Mouse (Mus musculus) gastrocnemius, postnatal 25 days (tissue): ENCODE results near the gene Fry. TPM values are rescaled to one million over a fixed set of nuclear protein-coding genes. Genes with fewer than 3 reads are reported as not detected.

ENCODE experiments used
- DNase-seq: peaks from one replicate; pipeline ENCODE4 v3.0.0; 2022
- total RNA-seq, 2 experiments: library from RNA; stranded (reverse); gene quantifications; 1 replicate in 1 of 2; 2 replicates in 1 of 2; pipeline ENCODE4 v1.2.3; 2021

The Fry gene
- total RNA-seq, 2 experiments from 2014 or later: 75.1 to 87.6 TPM

DNA sequence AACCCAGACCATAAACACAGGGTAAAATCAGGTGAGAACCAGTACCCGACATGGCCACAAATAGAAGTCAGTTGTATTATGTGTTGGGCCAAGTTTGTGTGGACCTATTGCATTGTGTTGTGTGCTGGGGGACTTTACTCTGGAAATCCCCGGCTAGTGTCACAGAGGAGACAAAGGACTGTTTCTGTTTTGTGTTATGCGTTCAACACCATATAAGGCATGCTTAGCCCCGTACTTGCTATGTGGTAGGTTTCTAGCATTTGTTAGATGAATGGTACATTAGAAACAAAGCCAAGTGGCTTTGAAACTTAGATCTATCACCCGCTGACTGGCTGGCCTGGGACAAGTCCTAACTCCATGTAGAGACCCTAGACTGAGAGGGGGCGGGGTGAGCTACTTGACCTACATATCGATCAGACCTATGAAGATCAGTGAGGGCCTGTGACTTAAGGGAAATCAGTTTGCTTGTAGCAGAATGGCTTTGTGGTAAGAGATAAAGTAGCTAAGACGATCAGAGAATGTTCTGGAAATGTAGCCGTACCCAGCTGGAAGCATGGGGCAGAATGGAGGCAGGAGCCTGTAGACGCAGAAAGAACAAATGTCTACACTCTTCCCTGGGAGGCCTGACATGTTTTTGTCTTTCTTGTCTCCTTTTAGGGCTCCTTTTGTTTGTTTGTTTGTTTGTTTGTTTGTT is 105.2 kb downstream of the Fry start:
- DNase-seq: no peak

DNA sequence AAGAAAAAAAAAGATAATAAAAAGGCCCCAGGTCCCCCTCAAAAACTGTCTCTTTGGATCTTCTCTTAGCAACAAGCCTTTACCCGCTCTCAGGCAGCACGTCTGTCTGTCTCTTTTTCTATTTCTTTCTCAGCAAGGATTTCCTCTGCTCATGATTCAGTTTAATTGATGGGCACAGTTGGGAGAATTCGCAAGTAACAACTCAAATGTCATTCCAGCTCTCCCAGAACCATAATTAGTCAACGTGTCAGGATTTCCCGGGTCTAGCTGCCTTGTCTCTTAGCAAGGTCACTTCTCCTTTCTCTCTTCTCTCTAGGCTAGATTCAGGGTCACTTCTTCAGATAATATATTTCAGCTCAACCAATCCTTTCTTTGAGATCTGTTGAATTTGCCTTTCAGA is 110.6 kb downstream of the Fry start:
- no peak for DNase-seq

DNA sequence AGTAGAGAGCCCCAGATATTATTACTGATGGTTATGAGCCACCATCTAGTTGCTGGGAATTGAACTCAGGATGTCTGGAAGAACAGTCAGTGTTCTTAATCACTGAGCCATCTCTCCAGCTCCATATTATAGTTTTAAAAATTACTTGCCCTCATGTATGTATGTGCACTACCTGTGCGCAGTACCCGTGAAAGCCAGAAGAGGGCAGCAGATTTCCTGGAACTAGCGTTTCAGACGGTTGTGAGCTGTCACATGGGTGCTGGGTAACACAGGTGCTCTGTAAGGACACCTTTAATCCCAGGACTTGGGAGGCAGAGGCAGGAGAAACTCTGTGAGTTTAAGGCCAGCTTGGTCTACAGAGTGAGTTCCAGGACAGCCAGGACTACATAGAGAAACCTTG is 111.3 kb downstream of the Fry start:
- DNase-seq: no peak

DNA sequence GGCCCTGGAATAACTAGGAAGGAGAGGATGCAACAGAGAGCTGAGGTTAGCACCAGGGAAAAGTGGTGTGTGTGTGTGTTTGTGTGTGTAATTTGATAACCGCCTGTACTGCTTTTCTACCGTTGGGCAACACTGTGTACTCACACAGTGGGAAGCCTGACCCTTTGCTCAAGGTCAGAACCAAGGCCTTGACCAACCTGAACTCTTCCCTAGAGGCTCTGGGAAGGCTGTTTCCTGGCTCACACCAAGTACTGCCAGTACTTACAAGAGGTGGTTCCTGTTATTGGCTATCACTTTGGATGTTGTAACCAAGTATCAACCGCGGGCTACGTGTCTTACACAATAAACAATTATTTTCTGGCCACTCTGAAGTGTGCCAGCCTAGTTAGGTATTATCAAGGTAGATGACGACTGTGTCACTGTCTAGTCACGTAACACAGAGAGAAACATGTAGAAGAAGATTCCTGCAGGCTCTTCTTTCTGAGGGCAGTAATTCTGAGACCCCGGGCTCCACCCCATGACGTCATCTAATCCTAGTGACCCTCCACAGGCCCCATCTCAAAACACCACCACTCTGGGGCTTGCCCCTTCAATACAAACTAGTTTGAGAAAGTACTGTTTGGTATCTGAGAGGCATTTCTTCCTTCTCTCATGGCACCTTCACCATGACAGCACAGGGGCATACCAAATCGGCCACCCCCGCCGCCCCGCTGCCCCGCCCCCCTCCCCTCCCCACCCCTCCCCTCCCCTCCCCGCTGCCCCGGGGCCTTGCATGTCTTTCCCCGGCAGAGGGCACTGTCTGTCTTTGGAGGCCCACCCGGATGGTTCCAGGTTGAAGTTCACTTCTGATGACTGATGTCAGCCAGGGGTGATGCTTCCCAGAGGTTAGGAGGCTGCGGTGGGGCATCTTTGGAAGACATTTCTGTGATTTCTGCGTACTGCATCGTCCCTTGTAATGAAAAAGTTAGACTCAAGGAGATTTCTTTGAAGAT is 114.0 kb downstream of the Fry start:
- DNase-seq: no peak

DNA sequence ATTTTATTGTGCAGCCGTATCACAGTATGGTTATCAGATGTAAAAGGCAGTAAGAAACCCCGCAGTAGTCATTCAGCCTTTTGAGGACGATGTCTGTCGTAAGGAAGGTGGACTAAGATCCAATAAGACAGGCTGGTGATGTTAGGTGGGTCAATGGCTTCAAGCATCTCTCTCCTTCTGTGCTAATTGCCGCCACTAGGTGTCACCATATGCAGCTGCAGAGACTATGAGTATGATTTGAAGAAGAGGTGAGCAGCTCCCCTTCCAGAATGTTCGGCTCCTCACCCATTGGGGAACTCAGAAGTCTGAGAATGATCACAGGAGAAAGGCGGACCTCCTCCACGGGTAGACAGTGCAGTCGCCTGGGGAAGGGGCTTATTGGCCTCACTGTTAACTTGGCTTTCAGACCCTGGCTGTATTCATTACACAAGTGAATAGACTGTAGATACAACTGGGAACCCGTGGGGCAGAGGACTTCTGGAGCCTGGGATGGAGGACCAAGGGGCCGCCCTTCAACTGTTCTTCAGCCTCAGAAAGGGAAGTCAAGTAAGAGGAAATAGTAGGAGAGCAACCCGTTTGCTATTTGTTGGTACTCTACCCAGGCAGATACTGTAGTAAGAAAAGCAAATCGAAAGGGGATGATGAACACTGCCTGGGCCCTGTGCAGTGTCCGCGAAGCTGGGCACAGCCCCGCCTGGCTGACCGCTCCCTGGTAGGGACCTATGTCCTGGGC is 114.9 kb downstream of the Fry start:
- DNase-seq: peak; percentile 56

DNA sequence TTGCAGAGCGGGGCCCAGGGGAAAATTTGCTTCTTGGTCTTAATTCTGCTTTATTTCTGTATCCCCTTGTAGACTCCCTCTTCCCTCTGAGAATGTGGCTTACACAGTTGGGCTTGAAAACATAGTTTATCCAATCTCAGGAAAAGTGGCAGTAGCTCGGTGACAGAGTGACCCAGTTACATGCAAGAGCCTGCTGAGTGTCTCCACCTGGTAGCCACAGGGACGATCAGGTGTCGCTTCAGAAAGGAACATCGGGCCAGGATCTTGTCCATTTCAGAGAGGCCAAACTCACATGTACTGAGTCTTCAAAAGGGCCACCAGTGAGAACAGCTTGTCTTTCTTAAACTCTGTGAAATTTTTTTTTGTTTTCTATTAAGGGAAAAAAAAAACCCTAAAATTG is 117.5 kb downstream of the Fry start:
- DNase-seq: no peak

DNA sequence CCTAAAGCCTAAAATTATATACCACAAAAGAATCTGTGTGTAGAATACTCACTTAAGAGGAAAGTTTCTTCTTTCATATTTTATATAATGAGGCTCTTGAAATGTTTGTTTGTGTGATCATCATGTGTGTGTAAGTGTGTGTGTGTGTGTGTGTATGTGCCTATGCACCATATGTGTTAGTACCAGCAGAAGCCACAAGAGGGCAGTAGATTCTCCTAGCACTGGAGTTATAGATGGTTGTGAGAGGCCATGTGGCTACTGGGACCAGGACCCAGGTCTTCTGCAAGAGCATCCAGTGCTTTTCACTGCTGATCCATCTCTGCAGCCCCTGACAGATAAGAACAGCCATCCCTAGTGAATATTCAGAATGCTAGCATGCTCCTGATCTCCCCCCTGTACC is 118.2 kb downstream of the Fry start:
- no peak for DNase-seq

DNA sequence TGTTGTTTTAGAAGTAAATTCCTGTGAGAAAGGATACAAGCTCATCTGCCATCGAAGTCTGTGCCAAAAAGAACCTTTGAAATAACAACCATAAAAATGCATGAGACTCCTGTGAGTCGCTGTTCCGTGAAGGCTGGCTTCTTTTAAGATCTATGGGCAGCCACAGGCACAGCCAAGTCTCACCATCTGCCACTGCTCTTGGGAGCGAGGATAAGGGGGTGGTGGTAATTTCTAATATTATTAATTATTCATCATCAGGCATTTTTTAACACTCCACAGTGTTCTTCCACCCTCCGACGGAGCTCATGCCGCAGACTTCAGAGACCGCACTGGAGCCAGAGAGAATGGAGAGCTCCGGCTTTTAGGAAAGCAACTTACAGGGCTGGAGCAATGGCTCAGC is 123.2 kb downstream of the Fry start:
- no peak for DNase-seq

DNA sequence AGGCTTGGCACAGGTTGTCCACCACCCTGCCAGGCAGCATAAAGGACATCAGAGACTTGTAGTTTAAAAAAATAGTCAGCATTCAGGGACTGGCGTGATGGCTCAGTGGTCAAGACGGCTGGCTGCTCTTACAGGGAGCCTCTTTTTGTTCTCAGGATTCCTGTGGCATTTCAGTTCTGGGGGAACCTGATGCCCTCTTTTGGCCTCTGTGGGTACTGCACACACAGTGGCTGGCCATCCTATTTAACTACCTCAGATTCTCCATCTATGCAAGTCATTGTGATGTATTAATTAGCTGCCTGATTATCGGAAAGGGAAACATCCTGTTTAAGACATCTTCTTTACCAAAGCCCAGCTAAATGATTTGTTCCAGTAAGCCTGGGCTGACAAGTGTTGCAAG is 128.3 kb downstream of the Fry start:
- DNase-seq: no peak

DNA sequence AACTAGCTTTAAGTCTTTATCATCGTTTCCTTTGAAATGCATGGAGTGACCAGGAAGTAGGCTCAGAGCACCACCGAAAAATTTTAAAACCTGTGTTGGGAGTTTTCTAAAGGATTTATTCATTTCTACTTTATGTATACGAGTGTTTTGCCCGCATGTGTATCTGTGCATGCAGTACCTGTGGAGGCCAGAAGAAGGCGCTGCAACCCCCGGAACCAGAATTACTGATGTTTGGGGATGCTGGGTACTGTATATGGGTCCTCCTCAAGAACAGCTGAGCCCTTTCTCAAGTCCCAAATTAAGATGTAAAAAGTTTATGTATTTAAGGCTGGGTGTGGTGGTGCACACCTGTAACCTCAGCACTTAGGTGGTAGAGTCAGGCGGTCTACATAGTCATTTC is 139.3 kb downstream of the Fry start:
- DNase-seq: no peak

DNA sequence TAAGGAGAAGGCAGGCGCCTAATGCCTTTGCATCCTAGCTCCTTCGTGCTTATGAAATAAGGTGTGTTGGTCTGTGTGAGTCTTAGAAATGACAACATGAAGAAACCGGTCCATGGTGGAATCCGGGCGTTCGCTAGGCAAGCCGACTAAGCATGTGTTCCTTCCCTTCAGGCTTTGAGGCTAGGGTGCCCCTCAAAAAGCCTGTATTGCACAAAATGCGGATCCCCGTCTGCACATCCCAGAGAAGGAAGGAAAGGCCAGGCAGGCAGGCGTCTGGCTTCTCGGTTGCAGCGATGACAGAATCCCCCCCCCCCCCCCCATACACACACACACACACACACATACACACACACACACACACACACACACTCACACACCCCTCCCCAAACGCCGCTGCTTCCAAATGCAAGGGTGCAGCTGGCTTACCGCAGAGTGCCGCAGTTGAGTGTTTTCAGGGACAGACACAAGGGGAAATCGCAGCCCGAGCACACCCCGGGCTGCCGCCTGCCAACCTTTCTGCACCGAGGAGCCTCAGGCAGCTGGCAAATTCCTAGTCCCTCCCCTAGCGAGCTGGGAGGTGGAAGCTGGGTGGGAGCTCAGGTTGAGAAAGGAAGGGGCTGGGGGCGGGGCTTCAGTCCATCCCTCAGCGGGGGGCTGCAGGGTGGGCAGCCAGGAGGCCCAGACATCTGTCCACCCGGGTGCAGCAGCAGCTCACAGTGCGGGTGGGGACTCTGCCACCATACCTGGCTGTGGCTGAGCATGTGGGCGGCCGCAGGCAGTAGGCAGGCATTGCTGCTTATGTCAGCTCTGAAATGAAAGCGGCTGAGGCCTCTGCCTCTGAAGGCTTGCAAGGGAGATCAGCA is 141.0 kb downstream of the Fry start:
- DNase-seq: peak; percentile 25

DNA sequence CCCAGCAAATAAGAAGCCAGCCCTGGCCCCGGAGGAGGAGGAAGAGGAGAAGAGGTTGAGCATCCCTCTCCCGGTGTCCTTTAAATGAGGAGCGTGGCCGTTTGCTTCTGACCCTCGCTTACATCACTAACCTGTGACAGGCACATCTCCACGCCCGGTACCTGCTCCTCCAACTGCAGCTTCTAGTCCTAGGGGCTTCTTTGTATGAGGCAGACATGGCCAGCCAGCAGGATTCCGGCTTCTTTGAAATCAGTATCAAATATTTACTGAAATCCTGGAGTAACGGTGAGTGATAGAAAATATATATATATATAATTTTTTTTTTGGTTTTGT is 141.6 kb downstream of the Fry start:
- DNase-seq: no peak

DNA sequence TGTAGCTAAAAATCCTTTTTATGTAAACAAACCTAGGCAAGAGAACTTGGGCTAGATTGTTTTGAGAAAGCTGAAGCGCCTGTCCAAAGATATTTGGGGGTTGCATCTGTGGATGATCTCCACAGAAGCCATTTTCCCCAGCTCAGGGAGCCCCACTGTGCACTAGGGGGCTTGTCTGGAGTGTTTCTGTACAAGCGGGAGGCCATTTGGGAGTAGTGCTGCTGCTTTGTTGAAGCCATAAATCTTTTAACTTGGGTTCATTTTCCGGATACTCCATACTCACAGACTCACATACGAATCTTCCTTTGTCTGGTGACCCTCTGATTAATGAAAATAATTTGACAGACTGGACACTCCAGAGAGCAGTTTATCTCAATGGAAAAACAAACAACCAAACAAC is 142.9 kb downstream of the Fry start:
- no peak for DNase-seq

DNA sequence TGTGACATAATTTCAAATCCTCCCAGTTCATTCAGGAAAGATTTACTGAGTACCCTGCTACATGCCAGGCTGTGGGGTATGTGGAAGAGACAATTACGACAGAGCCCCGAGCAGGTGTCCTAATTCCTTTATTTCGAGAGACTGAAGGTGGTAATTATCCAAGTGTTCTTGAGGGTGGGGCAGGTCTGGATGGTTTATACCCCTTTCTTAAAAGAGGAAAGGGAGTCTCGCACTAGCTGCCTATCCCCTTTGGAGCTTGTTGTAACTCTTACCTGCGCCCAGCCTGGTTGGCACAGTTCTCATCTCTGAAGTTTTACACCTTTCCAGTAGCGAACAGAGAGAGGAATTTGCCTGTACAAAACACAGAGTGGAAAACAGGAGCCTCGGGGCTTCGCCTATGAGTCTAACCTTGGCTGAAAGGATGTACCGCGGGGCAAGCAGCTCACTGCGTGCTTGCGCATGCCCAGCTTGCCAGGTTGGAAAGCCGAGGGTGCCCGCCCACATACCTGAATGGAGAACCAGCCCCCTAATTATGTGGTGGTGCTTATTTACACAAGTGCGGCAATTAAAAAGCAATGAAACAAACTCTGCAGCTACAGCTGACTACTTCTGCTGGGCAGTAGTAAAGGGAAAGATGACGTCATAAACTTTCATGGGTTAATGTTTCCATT is 143.7 kb downstream of the Fry start:
- no peak for DNase-seq

DNA sequence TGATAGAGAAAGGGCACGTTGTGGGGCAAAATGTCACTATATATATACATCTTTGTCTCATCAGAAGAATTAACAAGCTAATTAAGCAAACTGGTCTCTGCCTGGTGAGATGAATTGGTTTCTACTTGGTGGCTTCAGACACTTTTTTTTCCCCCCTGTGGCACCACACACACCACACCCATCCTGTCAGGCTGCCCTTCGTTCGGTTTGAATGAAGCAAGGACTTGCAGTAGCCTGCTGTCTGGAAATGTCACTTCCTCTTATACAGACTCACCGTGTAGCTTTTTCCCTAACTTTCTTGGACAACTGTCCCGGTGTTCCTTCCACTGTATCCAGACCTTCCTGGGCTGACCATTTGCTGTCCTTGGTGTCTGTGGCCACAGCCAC is 144.3 kb downstream of the Fry start:
- no peak for DNase-seq

DNA sequence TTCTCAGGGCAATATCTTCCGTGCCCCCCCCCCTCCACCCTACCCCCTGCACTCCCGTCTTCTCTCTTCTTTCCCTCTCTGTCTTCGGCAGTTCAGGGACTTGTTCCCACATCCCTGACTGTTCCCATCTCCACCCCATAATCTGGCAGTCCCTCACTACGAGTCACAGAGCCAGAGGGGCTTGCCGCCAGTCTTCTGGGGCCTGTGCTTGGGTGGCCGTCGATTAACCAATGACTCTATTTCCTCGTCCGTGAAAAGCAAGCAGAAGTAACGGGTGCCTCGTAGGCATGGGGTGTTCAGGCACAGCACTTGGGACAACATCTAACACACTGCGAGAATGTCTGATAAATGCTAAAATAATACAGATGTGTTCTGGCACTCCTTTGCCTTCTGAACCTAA is 144.7 kb downstream of the Fry start:
- DNase-seq: no peak

DNA sequence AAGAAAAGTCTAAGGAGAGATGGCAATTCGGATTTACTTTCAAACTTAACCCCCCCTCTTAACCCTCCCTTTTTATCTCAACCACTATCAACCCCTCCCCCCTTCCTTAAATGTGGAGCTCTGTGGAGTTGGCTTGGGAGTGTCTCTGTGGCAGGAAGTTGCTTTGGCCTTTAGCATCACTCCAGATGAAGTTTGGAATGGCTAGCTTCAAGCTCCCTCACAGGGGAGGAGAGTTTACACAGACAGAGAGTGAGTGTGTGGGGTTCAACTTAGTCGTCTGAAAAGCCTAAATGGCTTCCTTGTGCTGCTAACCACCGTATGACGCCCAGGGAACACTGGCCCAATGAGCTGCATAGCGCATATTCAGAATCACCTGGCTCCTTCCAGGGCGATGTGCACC is 145.2 kb downstream of the Fry start:
- no peak for DNase-seq

DNA sequence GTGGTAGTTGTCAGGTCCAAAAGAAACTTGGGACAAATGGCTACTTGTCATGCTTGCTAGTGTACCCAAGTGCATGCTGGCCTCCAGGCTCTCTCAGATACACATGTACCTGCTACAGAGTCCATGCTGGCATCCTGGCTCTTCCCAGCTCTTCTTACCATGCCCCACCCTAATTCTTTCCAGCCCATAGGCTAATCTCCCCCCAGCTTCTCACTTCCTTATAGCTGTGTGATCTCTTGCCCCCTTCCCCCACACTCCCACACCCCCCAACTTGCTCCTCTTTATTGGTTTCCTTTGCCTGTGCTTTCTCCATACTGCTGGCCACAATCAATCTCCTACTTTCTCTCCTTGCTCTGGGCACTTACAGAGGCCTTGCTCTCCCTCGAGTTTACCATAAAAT is 146.6 kb downstream of the Fry start:
- DNase-seq: no peak

DNA sequence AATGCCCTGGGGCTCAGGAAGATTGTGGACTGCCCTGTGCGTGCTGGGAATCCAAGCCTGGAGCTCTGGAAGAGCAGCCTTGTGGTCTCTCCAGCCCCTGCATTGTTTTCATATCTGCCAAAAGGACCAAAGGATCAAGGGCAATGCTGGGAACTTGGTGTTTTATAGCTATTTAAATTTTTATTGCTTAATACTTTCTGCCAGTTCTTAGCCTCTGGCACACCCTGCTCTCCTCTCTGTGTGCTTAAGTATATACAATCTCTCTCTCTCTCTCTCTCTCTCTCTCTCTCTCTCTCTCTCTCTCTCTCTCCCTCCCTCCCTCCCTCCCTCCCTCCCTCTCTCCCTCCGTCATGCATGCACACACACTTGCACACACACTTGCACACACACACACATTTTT is 147.5 kb downstream of the Fry start:
- no peak for DNase-seq

DNA sequence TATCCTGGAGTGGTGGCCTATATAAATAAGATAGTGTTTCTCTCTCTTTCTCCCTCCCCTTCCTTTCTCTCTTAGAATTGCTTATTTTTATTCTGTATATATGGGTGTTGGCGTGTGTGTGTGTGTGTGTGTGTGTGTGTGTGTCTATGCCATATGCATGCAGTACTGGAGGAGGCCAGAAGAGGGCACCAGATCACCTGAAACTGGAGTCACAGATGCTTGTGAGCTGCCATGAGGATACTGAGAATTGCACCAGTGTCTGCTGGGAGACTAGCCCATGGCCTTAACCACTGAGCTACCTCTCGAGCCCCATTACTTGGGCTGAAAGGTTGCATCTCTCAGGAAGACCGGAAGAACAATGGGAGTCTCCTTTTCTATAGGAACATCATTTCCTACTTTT is 149.8 kb downstream of the Fry start:
- no peak for DNase-seq

DNA sequence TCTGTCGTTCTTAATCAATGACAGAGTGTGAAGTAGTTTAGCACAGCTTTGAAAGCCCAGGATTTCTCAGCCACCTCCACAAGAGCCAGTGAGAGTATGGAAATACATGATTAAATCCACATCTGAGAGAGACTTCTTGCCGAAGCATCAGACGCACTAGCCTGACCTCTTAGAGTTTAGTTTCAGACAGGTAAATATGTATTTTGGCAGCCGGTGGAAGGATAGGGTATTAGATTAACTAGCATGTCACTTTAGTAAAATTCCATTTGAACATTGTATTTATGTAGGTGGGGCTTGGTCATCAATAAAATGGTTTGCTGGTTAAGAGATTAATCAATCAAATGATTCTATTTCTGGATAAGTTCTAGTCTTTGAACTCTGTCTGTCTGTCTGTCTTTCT is 152.0 kb downstream of the Fry start:
- no peak for DNase-seq

DNA sequence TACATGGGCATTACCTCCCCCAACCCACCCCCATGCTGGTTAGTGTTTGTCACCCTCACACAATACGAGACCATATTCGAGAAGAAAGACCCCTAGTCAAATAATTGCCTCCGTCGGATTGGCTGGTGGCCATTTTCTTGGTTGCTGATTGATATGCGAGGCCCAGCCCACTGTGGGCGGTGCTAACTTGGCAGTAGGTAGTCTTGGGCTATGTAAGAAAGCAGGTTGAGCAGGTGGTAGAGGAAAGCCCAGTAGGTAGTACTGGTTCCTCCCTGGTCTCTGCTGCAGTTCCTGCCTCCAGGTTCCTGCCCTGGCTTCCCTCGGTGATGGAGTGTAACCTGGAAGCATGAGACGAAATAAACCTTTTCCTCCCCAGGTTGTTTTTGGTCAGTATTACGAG is 153.7 kb downstream of the Fry start:
- DNase-seq: no peak
